Mouse (Mus musculus) lung, adult 2 months (tissue): ENCODE data around the gene Jtb.

ENCODE experiments used
- CTCF ChIP-seq: fragments of 200-500 bp; IDR thresholded peaks from 2 replicates; pipeline ENCODE4 v1.5.1; 2011; ENCODE audit warnings: mild to moderate bottlenecking, low read length, control low read depth; ENCODE audit not compliant: insufficient read depth
- POLR2A ChIP-seq: fragments of 200-500 bp; IDR thresholded peaks from 2 replicates; pipeline ENCODE4 v1.6.1; 2011; ENCODE audit warnings: low read depth, mild to moderate bottlenecking, control low read depth, low read length, borderline replicate concordance; ENCODE audit errors: extremely low read depth

DNA sequence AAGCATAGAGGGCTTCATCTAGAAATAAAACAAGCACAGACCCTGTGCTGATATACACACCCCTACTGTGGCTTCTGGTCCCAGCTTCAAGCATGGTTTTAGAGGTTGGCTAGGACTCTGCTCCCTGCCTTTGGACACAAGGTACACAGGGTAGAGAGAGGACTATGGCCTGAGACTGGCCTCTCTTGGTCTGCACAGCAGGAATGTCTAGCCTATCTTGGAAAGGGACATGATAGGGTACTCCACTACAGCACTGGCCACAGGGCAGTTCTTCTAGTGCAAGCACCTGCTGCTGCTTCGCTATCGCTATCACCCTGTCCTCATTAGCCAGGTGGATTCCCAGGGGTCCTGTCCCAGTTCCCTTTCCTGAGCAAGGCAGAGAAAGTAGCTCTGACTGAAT, 9.9 kb downstream of the Jtb start:
- no peak for TF ChIP-seq CTCF
- TF ChIP-seq POLR2A, result no peak
